Mouse (Mus musculus) layer of hippocampus, adult 2 months (tissue): Measurements from ENCODE around the gene Galnt2. TPM values are rescaled to one million over a fixed set of nuclear protein-coding genes. Genes with fewer than 3 reads are reported as not detected.

Source experiments
- DNase-seq, 2 experiments: peaks; one replicate each; pipeline ENCODE4 v3.0.0; 2022; ENCODE audit warnings: low spot score in 2 of 2
- H3K27ac ChIP-seq: fragments of 200-600 bp; 2 replicates; pipeline ENCODE4 v1.8.1; 2022
- H3K4me3 ChIP-seq: fragments of 200-600 bp; 2 replicates; pipeline ENCODE4 v1.8.1; 2022; ENCODE audit warnings: mild to moderate bottlenecking
- CTCF ChIP-seq: fragments of 200-600 bp; conservative IDR thresholded peaks from 2 replicates; pipeline ENCODE4 v1.8.1; 2022; ENCODE audit warnings: antibody characterized with exemption, mild to moderate bottlenecking, moderate library complexity
- total RNA-seq, 2 experiments: library from RNA; stranded (reverse); gene quantifications; 2 replicates each; pipeline ENCODE4 v1.2.3; 2021

The Galnt2 gene
- total RNA-seq, 2 experiments from 2014 or later: 34.5 to 44.5 TPM

GRCm38 (mm10) chr8:124278956-124279689 is 47.9 kb downstream of the Galnt2 start:
- DNase-seq: no peak
- H3K4me3 ChIP-seq: no peak overlapping the region
- H3K27ac ChIP-seq: peak overlapping the region; percentile 56; the same call in 1 of the 2 replicates
- no peak for TF ChIP-seq CTCF

GRCm38 (mm10) chr8:124279690-124279985 is 48.4 kb downstream of the Galnt2 start:
- DNase-seq: no peak
- no peak for TF ChIP-seq CTCF
- Histone ChIP-seq H3K4me3 (no peak overlapping the region), H3K27ac (no peak overlapping the region)

GRCm38 (mm10) chr8:124281700-124282541 is 50.7 kb downstream of the Galnt2 start:
- TF ChIP-seq CTCF: no peak
- DNase-seq: no peak
- Histone ChIP-seq H3K27ac (peak overlapping the region; percentile 68), H3K4me3 (no peak overlapping the region)

GRCm38 (mm10) chr8:124282878-124283630 is 51.9 kb downstream of the Galnt2 start:
- Histone ChIP-seq H3K27ac (peak overlapping the region; percentile 11; the same call in 1 of the 2 replicates), H3K4me3 (no peak overlapping the region)
- no peak for TF ChIP-seq CTCF
- no peak for DNase-seq

GRCm38 (mm10) chr8:124283644-124284332 is 52.6 kb downstream of the Galnt2 start:
- no peak for DNase-seq
- Histone ChIP-seq H3K4me3 (no peak overlapping the region), H3K27ac (peak overlapping the region; percentile 11; the same call in 1 of the 2 replicates)
- TF ChIP-seq CTCF: no peak

GRCm38 (mm10) chr8:124284333-124284711 is 53.1 kb downstream of the Galnt2 start:
- no peak overlapping the region for H3K4me3 ChIP-seq
- peak overlapping the region; percentile 11; the same call in 1 of the 2 replicates for H3K27ac ChIP-seq
- TF ChIP-seq CTCF: no peak
- DNase-seq: no peak

GRCm38 (mm10) chr8:124284984-124285576 is 53.9 kb downstream of the Galnt2 start:
- DNase-seq: no peak
- Histone ChIP-seq H3K27ac (peak overlapping the region; percentile 19; the same call in 1 of the 2 replicates), H3K4me3 (no peak overlapping the region)

GRCm38 (mm10) chr8:124286461-124287124 is 55.4 kb downstream of the Galnt2 start:
- TF ChIP-seq CTCF: peak; percentile 43
- Histone ChIP-seq H3K4me3 (no peak overlapping the region), H3K27ac (peak overlapping the region; percentile 43; the same call in 1 of the 2 replicates)
- no peak for DNase-seq

More at GRCm38 (mm10) chr8:124284984-124285576, 53.9 kb downstream of the Galnt2 start:
- TF ChIP-seq CTCF: no peak

GRCm38 (mm10) chr8:124288215-124288864 is 57.1 kb downstream of the Galnt2 start:
- Histone ChIP-seq H3K4me3 (no peak overlapping the region), H3K27ac (no peak overlapping the region; the same call in 1 of the 2 replicates)
- TF ChIP-seq CTCF: no peak
- no peak for DNase-seq

- no peak for DNase-seq
- Histone ChIP-seq H3K4me3 (no peak overlapping the region), H3K27ac (peak overlapping the region; percentile 66; the same call in 1 of the 2 replicates)
- no peak for TF ChIP-seq CTCF
Observed at GRCm38 (mm10) chr8:124289481-124290050, 58.4 kb downstream of the Galnt2 start.
